Mouse (Mus musculus): Measurements from ENCODE around the gene Spag6. TPM values are rescaled to one million over a fixed set of nuclear protein-coding genes. Genes with fewer than 3 reads are reported as not detected.

Gene Spag6
- total RNA-seq, 2 experiments from 2014 or later, result not detected

DNA sequence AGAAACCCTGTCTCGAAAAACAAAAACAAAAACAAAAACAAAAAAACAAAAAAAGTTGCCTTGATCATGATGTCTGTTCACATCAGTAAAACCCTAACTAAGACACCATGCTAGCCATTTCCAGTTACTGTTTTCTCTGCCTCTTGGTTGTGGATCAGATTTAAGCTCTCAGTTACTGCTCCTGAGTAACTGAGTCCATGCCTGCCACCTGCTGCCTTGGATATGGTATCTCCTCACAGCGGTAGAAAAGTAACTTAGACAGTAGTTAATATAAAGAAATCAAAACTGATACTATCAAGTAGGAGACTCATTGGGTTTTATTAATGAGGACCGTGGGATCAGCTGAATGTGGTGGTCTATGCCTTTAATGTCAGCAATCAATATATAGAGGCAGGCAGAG lies 20.5 kb downstream of the Spag6 start:
- no peak for ATAC-seq (replicated peaks; ENCODE audit: low FRiP score, low TSS enrichment, poor library complexity, severe bottlenecking)

DNA sequence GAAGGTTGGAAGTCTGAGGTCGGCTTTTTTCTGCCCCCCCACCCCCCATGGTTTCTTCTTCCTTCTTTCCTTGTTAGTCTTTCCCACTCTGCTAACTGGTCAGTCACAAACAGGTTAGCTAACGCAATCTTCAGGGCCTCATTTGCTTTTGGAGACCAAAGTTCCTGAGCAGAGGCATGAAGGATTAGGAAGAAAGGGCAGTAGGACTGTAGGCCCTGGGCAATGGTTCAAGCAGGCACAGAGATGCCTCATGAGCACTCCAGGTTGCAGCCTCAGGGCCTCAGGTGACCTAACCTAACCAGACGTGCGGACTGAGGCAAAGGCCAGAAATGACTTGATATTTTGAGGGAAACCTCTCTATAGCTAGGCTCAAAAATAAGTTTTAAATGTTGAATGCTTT lies 24.7 kb downstream of the Spag6 start:
- no peak for ATAC-seq (replicated peaks; ENCODE audit: low FRiP score, low TSS enrichment, poor library complexity, severe bottlenecking)

- no peak for ATAC-seq (replicated peaks; ENCODE audit: low FRiP score, low TSS enrichment, poor library complexity, severe bottlenecking)
Measured at GRCm38 (mm10) chr2:18722208-18722830, 28.5 kb downstream of the Spag6 start.

- ATAC-seq (replicated peaks; ENCODE audit: low FRiP score, low TSS enrichment, poor library complexity, severe bottlenecking), result no peak
Measured at GRCm38 (mm10) chr2:18724462-18724861, 30.6 kb downstream of the Spag6 start.

DNA sequence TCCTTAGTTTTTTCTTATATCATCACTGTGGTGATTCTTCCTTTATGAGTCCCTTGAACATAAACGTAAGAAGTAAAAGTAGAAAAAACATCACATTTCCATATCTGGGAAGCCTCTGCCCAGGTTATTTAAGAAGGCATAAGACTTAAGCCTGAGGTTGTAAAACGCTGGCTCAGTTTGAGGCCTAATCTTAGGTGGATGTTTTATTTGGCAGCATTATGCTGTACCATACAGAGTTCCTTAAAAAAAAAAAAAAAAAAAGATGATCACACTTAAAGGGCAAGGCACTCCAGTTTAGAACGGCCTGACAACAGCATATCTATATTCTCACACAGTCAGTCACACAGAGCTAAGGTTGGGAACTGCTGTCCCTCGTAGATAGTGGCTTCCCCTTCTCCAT lies 32.0 kb downstream of the Spag6 start:
- no peak for ATAC-seq (replicated peaks; ENCODE audit: low FRiP score, low TSS enrichment, poor library complexity, severe bottlenecking)

DNA sequence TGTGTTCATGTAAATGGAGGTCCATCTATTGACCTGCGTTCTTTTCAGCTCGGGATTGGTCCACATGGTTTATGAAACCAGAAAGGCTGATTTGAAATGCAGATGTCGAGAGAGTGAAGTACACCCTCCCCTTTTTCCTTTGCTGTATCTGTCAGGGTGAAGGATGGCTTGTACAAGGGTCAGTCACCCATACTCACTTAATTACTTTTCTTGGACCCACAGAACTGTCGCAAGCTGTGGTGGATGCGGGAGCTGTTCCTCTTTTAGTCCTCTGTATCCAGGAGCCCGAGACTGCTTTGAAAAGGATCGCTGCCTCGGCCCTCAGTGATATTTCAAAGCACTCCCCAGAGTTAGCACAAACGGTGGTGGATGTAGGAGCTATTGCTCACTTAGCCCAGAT lies 37.9 kb downstream of the Spag6 start:
- ATAC-seq (replicated peaks; ENCODE audit: low FRiP score, low TSS enrichment, poor library complexity, severe bottlenecking), result no peak

DNA sequence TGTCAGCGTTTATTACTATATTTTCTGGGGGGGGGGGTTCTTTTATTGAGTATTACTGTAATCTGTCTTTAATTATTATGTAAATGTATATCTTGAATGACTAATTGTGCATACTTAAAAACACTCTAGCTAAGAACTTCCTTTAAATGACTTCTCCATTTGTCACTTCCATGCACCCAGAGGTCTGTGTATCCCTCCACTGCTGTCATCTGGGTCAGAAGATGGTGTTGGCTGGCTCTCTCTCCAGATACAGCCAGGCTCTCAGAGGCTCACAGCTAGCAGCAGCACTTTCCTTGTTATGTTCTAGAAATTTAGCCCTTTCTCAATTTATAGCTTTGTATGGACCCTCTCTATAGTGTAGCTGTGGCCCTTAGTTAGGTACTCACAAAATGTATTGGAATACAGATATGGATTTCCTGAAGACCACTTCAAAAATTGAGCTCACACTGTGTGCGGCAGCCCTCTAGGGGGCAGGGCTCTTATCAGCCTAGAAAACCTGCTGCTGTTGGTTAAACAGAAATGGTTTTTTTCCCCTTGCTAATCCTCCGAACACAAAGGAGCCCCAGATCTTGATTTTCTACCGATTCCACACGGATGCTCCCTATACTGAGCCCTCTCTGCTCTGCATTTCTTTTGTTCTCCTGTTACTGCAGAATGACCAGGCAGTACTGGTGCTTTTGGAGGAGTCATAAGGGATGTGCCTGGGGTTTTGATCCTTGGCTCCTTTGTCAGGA lies 40.7 kb downstream of the Spag6 start:
- peak; percentile 79 for ATAC-seq (replicated peaks; ENCODE audit: low FRiP score, low TSS enrichment, poor library complexity, severe bottlenecking)

DNA sequence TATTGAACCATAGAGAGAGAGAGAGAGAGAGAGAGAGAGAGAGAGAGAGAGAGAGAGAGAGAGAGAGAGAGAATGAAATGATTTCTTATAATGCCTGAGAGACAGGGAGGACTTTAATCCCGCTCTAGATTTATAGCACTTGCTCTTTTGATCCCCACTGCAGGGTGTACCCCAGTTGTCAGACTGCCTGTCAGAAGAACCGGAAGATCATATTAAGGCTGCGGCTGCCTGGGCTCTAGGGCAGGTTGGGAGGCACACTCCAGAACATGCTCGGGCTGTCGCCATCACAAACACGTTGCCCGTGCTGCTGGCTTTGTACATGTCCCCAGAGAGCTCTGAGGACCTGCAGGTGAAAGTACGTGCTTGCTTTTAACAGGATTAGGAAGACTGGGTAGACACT lies 43.2 kb downstream of the Spag6 start:
- ATAC-seq (replicated peaks; ENCODE audit: low FRiP score, low TSS enrichment, poor library complexity, severe bottlenecking), result no peak

- no peak for ATAC-seq (replicated peaks; ENCODE audit: low FRiP score, low TSS enrichment, poor library complexity, severe bottlenecking)
Measured at GRCm38 (mm10) chr2:18739216-18739615, 45.4 kb downstream of the Spag6 start.

- peak; percentile 67; the same call in 1 of the 2 replicates for ATAC-seq (replicated peaks; ENCODE audit: low FRiP score, low TSS enrichment, poor library complexity, severe bottlenecking)
Measured at GRCm38 (mm10) chr2:18756144-18756543, 62.3 kb downstream of the Spag6 start.

DNA sequence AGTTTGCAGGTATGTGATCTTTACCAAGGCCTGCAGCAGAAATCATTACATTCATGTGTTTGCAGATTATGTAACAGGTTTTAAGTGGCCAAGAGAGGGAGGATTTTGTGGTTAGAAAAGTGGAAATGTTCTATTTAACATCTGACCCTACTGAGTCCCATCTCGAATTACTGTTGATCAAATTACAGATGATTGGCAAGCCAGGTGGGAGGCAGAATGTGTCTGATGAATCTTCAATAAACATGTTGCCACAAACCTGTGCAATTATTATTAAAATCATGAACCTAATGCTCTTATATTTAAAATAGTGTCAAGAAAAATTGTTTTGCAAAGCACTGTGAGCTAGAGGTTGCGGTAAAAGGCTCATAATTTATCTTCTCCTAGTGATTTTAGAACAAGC lies 71.0 kb downstream of the Spag6 start:
- no peak for ATAC-seq (replicated peaks; ENCODE audit: low FRiP score, low TSS enrichment, poor library complexity, severe bottlenecking)

DNA sequence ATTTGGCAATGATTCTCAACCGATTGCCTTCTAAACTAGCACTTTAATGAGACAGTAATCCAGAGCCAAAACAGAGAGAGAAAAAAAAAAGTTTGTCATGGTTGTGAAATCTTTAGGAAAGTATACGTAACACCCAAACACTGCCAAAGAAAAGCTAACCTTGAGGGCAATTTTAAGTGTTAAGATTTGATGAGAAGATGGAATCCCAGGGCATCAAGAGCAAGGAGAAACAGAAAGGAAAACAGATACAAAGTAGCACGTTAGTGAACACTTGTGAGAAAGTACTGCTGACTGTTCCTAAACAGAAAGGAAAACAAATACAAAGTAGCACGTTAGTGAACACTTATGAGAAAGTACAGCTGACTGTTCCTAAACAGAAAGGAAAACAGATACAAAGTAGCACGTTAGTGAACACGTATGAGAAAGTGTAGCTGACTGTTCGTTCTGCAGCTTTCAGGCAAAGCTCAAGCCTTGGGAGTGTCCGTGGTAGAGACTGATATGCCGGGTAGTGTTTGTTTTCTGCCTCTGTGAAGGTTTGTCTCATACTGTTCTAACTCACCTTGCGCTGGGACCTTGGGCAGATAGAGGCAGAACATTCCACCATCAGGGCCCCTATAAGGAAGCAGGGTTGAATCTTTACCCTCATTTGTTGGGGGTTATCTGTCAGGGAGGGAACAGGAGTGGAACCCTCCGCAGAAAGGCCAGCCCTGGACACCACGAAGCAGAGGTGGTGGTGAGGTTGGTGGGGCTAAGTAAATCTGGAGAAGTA lies 71.8 kb downstream of the Spag6 start:
- ATAC-seq (replicated peaks; ENCODE audit: low FRiP score, low TSS enrichment, poor library complexity, severe bottlenecking), result peak; percentile 64

DNA sequence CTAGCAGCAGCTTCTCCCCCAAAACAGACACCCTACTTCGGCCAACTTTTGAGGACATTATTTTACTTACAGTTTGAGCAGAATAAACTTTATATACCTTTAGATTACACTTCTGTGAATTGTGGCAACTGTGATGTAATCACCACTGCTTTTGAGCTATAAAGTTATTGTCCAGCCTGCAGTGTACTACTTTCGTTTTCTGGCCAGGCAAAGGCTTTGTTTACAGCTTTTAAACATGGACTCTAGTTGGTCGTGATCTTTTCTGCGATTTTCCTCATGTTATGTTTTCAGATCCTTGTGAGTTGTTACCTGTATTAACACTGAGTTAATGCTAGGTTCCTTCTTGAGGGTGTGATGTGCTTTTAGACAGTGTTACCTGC lies 72.6 kb downstream of the Spag6 start:
- peak; percentile 19 for ATAC-seq (replicated peaks; ENCODE audit: low FRiP score, low TSS enrichment, poor library complexity, severe bottlenecking)

- ATAC-seq (replicated peaks; ENCODE audit: low FRiP score, low TSS enrichment, poor library complexity, severe bottlenecking), result peak; percentile 67
Measured at GRCm38 (mm10) chr2:18766821-18767541, 73.1 kb downstream of the Spag6 start.

DNA sequence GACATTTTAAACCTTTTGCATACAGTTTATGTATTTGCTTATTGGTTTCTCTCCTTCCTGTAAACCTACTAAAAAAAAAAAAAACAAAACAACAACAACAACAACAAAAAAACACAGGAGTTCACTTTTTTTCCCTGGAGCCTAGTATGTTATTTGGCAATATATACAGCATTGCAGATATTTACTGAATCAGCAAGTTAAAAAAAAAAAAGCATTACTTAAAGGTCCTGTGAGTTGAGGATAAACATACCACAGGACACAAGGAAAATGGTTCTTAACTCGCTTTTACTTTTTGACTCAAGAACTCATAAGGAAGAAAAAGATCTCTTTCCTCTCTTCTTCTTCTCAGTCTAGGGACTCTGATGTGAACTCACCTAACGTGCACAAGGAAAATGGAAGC lies 74.6 kb downstream of the Spag6 start:
- no peak for ATAC-seq (replicated peaks; ENCODE audit: low FRiP score, low TSS enrichment, poor library complexity, severe bottlenecking)

DNA sequence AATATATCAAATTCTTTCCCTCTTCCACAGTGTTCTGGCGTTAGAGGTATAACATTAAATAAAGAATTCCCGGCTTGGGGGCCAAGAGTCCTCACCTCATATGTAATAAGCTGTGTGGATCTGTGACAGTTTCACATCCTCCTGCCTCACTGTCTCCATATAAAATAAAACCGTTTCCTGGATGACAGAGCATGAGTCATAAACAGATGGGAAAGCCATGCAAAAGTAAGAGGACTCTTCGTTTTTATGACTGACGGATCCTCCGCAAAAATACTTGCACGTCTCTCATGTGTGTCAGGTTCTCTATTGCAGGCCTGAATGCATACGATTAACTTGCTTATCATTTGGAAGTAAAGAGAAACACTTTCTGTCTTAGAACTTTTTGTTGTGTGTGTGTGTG lies 78.6 kb downstream of the Spag6 start:
- no peak for ATAC-seq (replicated peaks; ENCODE audit: low FRiP score, low TSS enrichment, poor library complexity, severe bottlenecking)

- ATAC-seq (replicated peaks; ENCODE audit: low FRiP score, low TSS enrichment, poor library complexity, severe bottlenecking), result no peak
Measured at GRCm38 (mm10) chr2:18774326-18774725, 80.5 kb downstream of the Spag6 start.

- no peak for ATAC-seq (replicated peaks; ENCODE audit: low FRiP score, low TSS enrichment, poor library complexity, severe bottlenecking)
Measured at GRCm38 (mm10) chr2:18778220-18778619, 84.4 kb downstream of the Spag6 start.

DNA sequence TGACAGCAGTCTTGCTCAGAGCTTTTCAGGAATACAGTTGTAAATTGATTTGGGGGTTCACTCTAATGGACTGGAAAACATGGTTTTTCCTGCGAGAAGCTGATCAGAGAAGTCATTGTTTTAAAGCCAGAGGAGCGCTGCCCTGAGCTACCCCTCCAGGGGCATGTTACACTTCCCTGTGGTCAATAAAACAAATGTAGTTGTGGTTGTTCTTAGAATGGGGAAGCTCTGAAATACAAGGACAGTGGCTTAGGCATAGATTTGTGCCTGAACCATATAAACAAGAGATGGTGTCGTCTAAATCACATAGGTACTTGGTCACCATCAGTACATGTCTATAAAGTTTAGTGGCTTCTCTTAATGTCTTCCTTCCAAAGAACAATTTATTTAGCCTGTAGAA lies 86.0 kb downstream of the Spag6 start:
- no peak for ATAC-seq (replicated peaks; ENCODE audit: low FRiP score, low TSS enrichment, poor library complexity, severe bottlenecking)

- no peak for ATAC-seq (replicated peaks; ENCODE audit: low FRiP score, low TSS enrichment, poor library complexity, severe bottlenecking)
Measured at GRCm38 (mm10) chr2:18781296-18781695, 87.5 kb downstream of the Spag6 start.

All from megakaryocyte-erythroid progenitor cell, adult 5-6 weeks (primary cell).